Mouse (Mus musculus) hematopoietic stem cell, adult 5-6 weeks (primary cell): ENCODE measurements around the gene Flad1. TPM values are rescaled to one million over a fixed set of nuclear protein-coding genes. Genes with fewer than 3 reads are reported as not detected.

Source experiments
- ATAC-seq, 2 experiments: fragments of 125-278 bp in 1 of 2; replicated peaks in 1 of 2; 2 replicates each; pipeline ENCODE4 v1.8.0; 2016 to 2017; ENCODE audit warnings: inconsistent platforms in 2 of 2, mild to moderate bottlenecking in 2 of 2, moderate number of reproducible peaks in 2 of 2, low read depth in 1 of 2, moderate TSS enrichment in 1 of 2; ENCODE audit not compliant: low FRiP score in 2 of 2, poor library complexity in 2 of 2, severe bottlenecking in 2 of 2, insufficient read depth in 1 of 2, low TSS enrichment in 1 of 2
- total RNA-seq: library from RNA; stranded (forward); fragments of 172-1452, 232-1000 nt; gene quantifications from 2 replicates; pipeline ENCODE4 v1.2.3, GENCODE M21; 2017

Gene Flad1
- total RNA-seq, 1 experiment from 2014 or later = 18.2 TPM

DNA sequence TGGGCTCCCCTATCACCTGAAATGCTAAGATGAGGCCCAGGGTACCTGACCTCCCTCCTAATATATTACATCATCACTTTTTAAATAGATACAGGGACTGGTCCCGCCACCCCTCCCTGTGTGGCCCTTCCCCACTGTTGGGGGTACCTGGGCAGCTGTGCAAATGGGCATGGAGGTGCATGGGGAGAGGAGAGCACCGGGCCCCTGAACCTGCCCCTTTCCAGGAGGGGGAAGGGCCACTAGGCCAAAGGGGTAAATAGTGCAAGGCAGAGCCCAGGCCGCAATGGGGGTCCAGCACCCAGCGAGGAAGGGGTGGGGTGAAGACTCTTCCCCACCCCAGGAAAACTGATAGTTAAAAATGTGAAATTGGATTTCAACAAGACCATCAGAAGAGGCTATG is 33.8 kb downstream of the Flad1 start:
- no peak for ATAC-seq

DNA sequence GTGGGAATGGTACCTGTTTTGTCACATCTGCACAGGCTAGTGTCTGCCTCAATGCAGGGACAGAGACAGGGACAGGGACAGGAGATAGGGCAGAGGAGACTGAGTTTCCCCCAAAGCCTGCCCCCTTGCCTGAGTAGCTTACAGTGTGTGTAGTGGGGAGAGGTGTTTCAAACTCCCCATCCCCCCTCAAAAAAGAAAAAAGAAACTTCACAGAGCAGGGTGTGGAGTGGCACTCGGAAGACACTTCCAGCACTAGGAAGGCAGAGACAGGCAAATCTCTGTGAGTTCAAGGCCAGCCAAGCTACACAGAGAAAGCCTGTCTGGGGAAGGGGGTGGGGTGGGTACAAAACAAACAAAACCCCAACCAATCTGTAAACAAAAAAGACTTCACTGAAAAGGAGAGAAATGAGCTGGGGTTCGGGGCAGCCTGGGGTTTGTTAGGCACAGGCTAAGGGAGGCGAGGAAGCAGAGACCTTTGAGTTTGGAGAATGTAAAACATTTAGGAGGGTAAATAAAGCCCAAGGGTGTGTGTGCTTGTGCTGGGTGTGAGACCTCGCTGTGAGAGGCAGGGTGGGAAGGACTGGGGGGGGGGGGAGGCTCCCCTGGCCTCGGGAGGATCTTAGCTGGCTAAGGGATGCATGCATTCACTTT is 38.0 kb downstream of the Flad1 start:
- ATAC-seq = no peak

DNA sequence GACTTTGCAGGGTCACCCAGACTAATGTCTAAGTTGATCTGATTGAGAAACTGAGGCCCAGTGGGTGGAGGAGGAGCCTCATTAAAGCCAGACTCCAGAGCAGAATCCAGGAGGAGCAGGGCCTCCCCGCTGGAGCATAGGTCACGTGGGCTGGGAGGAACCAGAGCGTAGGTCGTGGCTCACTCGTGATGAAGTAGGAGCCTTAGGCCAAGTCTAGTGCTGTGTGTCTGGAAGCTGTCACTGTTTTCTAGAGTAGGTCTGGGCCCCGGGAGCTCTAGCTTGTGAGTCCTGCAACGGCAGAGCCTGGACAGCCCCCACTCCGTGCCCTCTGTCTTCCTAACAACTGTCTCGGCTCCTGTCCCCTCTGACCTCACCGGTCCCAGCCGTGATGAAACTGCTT is 44.3 kb downstream of the Flad1 start:
- no peak for ATAC-seq

DNA sequence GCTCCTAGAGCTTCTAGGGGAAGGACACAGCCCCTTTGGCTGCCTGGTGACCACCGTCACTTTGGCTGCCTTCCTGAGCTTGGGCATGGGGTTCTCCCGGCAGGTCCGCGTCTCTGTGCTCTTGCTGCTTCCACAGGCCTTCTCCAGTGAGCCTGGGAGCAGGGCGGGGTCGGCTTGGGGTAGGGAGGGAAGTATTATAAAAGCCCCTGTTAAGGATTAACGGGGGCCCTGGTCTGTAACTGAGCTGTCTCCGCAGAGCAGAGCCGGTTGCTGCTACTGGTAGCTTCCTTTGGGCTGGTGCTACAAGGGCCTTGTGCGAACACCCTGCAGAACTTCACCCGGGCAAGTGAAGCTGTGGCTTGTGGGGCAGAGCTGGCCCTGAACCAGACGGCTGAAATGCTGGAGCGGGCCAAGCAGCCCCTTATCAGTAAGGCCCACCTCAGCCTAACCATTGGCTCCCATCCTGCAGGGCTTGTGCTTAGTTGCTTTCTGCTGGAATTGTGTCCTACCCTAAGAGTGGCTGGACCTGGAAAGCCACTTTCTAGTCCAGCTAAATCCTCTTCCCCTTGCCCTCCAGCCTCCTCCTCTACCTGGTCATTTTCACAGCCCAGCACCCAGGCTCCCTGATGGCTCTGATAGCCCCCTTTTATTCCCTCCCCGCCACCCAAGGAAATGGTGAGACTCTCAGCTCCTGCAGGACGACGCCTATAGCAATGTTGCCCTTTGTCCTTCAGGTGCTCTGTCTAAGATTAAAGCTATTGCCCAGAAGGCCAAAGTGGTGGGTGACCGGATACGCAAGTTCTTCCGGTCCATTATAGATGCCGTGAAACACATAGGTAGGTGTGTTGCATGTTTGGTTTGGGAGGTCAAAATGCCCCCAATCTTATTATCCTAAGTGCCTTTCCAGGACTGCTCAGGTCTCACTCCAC is 45.9 kb downstream of the Flad1 start:
- ATAC-seq = no peak

DNA sequence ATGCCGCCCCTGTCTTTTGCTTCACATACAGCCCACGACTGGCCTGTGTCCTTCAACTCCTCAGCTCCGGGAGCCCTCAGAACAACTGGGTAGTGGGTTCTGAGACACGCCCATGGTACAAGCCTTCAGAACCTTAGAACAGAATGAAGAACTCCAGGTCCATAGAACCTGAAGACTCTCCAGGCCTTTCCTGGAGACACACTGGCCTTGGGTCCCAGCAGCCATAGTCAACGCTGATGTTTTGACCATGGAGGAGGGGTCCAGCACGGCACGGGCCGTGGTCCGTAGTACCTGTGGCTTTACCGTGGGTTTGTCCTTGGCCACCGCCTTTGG is 46.6 kb downstream of the Flad1 start, which contains the start of gene Dcst1:
Gene Dcst1, minus strand, starts transcription at position 101 of the 333 bp plus-strand sequence.
- no peak for ATAC-seq

DNA sequence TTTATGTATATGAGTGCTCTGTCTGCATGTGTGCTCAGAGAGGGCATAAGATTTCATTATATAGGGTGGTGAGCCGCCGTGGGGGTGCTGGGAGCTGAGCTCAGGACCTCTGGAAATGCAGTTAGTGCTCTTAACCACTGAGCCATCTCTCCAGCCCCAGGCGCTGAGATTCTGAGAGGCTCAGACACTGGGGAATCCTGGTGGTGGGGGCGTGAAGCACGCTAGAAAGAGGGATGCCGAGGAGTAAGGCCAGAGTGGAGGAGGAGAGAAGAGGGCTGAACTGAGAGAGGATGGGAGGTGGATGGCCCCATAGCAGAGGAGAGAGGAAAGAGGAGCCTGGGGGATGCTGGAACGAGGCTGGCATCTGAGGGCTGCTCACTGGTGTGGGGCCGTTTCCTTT is 47.0 kb downstream of the Flad1 start:
- no peak for ATAC-seq

DNA sequence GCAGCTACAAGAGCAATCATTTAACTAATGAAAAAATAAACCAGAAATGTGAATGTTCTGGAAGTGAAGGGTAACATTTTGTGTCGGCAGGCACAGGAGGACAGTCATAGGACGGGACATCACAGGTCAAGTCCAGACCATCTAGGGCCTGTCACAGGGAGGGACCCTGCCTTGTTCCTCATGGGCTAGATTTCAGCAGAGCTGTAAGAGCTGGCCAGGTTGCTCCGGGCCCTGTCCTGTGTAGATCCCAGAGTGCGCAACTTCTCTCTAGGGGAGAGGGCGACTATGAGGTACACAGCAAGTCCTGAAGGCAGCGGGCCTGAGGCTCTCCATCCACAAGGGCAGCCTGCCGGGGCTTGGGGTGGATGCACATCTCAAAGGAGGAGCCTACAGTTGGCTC is 50.0 kb downstream of the Flad1 start, which contains the start of gene Dcst2:
Gene Dcst2, plus strand, starts transcription at position 301 of the 400 bp plus-strand sequence.
- ATAC-seq = no peak

DNA sequence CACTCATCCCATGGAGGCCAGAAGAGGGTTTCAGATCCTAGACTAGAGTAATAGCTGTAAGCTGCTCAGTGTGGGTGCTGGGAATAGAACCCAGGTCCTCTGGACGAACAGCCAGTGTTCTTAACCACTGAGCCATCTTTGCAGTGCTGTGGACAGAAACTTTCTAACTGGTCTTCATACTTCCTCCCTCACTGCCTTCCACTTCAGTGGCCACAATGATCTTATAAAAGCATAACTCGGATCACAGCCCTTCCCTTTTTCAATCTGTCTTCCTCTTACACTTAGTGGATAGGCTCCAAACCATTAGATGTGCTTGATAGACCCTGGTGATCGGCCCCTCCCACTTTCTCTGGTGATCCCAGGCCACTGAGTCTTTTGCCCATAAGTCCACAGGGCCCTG is 51.4 kb downstream of the Flad1 start:
- ATAC-seq = peak; percentile 40 to 46; a peak in 3 of 4 replicates

DNA sequence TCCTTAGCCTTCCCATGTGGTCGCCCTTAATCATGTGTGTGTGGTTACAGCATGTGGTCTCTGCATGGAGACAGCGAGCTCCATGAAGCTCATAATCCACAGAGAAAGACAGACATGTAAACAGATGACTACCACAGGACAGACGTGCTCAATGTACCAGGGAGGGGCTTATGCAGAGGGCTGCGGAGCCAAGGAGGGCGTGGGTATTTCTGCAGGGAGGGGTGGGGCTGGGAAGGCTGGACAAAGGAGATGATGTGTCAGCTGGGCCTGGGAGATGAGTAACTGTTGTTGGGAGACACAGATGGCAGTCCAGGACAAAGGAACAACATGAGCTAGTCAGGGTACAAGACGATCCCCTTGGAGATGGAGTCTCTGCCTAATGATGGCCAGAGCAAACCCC is 52.0 kb downstream of the Flad1 start:
- no peak for ATAC-seq

DNA sequence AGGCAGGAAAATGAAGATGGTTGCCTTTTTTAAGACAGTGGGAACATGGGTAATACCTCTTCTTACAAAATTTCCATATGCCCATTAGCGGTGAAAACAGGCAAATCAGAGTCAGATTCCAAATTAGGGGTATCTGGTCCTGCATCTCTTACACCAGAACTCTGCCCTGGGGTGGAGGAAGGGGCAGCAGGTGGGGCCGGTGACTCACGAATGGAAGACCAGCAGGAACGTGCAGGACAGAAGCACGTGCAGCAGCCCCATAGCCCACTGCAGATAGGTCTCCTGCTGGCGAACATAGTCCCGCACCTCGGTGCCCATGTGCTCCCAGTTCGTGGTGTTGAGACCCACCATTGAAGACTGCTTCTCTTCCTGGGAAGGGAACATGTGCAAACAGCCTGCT is 55.6 kb downstream of the Flad1 start:
- ATAC-seq = no peak

DNA sequence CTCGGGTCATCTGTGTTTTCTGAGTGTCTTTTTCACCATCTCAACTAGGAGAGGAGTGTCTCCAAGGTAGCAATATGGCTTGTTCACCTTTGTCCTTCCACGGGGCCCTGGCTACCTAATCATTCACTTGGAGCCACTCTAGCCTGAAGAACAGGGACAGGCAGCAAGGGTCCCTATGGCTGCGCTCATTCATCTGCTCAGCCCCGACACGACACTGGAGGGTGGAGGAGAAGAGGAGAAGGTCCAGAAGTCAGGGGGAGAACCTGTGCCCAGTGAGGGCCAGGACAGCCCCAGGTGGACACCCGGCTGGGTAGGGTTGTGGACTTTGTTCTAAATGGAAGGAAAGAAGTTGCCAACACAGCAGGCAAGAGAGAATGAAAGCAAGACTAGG is 56.2 kb downstream of the Flad1 start:
- no peak for ATAC-seq

DNA sequence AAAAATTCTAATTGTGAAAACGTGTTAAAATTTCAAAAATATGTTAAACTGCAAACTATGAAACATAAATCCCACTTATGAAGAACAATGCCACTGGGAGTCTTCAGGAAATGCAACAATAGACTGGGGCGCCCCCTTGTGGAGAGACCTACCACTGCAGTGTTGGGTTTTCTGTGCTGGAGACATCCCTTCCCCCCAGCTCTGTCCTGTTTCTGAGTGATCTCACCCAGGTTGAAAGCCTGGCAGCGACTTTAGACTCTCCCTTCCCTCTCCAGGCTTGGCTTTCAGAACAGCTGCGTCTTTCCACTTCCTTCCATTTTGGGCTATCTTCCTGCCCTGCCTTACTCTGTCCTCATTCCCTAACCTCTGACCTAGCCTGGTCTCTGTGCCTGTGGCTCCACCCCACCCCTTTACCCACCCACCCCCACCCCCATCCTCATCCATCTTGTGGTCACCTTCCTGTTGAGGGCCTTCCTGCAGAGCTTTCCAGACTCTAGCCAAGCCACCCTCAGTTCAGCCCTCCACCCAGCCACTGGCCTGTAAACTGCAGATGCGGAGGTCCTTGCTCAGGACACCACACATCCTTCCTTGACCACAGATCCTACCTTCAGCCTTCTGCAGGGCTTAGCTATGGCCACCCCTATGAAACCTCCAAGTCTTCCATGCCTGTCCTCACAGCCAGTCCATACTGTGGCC is 56.7 kb downstream of the Flad1 start:
- ATAC-seq = peak; percentile 39 to 44; a peak in 3 of 4 replicates

DNA sequence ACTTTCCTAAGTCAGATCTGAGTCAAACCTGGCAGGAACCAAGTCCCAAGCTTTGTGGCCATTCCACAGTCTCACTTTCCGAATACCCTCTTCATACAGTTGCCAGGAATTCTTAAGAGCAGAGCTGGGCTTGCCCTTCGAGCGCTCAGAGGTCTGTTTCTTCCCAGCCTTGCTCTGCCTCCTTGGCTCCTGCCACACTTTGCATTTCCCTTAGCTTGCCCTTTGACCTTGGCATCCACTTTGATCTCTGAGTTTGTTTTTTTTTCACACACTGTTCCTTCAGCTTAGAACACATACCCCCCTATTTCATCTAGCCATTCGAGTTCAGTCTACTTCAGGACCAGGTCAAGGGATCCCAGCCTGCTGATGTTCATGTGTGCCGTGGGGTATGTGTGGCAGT is 60.4 kb downstream of the Flad1 start:
- ATAC-seq = no peak

Other genes starting within 250 kb of the Flad1 start
- gene Clk2, start 247.1 kb downstream of the Flad1 start, total RNA-seq = 73.3 and 87.2 TPM in 2 replicates
- gene Scamp3, start 234.4 kb downstream of the Flad1 start, total RNA-seq = 23.5 and 23.8 TPM in 2 replicates
- gene Fam189b, start 228.7 kb downstream of the Flad1 start, total RNA-seq = 7.3 and 8.0 TPM in 2 replicates
- 33.2 and 43.8 TPM in 2 replicates for gene Gba, start 208.9 kb downstream of the Flad1 start, total RNA-seq
- gene Thbs3, start 196.7 kb downstream of the Flad1 start, total RNA-seq = 0.38 TPM in 1 of 2 replicates, not detected in the other
- gene Mtx1, start 184.8 kb downstream of the Flad1 start, total RNA-seq = 52.1 and 81.3 TPM in 2 replicates
- gene Muc1, start 182.8 kb downstream of the Flad1 start, total RNA-seq = 0.44 and 1.7 TPM in 2 replicates
- 108 and 186 TPM in 2 replicates for gene Krtcap2, start 165.9 kb downstream of the Flad1 start, total RNA-seq
- gene Trim46, start 165.6 kb downstream of the Flad1 start, total RNA-seq = 3.4 and 3.8 TPM in 2 replicates
- gene Dpm3, start 152.5 kb downstream of the Flad1 start, total RNA-seq = 65.6 and 96.1 TPM in 2 replicates
- gene Slc50a1, start 141.3 kb downstream of the Flad1 start, total RNA-seq = 96.6 and 133 TPM in 2 replicates
- gene Efna1, start 130.7 kb downstream of the Flad1 start, total RNA-seq = 0.75 TPM in 1 of 2 replicates, not detected in the other
- not detected in 2 replicates for gene Efna3, start 88.9 kb downstream of the Flad1 start, total RNA-seq
- 0.99 and 3.4 TPM in 2 replicates for gene Efna4, start 73.8 kb downstream of the Flad1 start, total RNA-seq
- gene Adam15, start 61.9 kb downstream of the Flad1 start, total RNA-seq = 28.9 and 30.9 TPM in 2 replicates
- gene Dcst2, start 49.9 kb downstream of the Flad1 start, total RNA-seq = not detected in 2 replicates
- gene Dcst1, start 46.6 kb downstream of the Flad1 start, total RNA-seq = not detected in 2 replicates
- 8.6 and 9.9 TPM in 2 replicates for gene Zbtb7b, start 17.1 kb downstream of the Flad1 start, total RNA-seq
- 0.15 and 1.9 TPM in 2 replicates for gene Lenep, start 9.1 kb downstream of the Flad1 start, total RNA-seq
- 106 and 133 TPM in 2 replicates for gene Cks1b, start 6.5 kb upstream of the Flad1 start, total RNA-seq
- gene Shc1, start 6.6 kb upstream of the Flad1 start, total RNA-seq = 50.8 and 51.2 TPM in 2 replicates
- gene Pygo2, start 18.3 kb upstream of the Flad1 start, total RNA-seq = 11.8 and 14.3 TPM in 2 replicates
- gene Pbxip1, start 24.8 kb upstream of the Flad1 start, total RNA-seq = 26.7 and 28.4 TPM in 2 replicates
- gene Pmvk, start 42.7 kb upstream of the Flad1 start, total RNA-seq = 21.4 and 21.6 TPM in 2 replicates
- gene Kcnn3, start 108.3 kb upstream of the Flad1 start, total RNA-seq = not detected in 2 replicates